Mouse (Mus musculus): ENCODE data around the gene Muc15. TPM values are rescaled to one million over a fixed set of nuclear protein-coding genes. Genes with fewer than 3 reads are reported as not detected.
A peak's percentile ranks its signal among the peaks of the same experiment; 100 is the strongest.

The Muc15 gene
- under 1 TPM in 3 of 4 experiments, not detected in 1; 0.19 to 0.39 (median 0.32) TPM for total RNA-seq (2022)

DNA sequence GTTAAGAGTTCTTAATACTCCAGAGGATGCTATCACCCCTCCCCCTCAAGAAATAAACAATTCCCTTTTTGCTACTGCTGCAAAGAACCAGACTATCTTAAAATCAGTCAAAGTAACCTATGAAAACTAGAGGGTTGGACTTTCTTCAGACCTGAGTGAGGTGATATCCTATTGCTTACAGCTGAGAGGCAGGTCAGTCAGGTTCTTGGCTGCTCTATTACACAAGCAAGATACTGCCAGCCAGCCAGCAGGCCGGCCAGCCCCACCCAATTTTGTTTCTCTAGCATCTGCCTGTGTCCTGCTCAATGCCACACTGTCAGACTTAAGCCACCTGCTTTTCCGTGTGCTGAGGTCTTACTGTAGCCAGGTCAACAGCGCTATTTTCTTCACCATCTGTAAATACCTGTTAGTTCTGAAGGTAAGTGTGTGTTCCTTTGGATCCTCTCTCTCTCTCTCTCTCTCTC, at the start of gene Muc15:
Gene Muc15 (plus strand): TSS at position 51 of the 464 bp plus-strand sequence.
- DNase-seq (ENCODE audit: low spot score in 2 of 2) = no peak

DNA sequence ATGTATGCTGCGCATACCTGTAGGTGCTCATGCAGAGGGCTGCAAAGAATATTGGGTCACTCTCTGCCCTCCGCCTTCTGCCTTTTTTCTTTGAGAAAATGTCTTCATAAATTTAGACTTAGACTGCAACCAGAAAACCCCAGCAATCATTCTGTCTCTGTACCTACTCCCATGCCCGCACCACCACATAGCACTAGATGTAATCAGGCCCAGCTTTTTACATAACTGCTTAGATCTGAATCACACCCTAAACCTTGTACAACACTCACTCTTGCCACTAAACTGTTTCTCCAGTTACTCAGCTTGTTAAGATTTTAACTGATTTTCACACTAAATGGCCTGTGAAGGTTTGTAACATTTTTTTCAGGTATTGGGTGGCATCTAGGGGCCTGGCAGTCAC, 11.7 kb upstream of the Muc15 start:
- no peak for DNase-seq (ENCODE audit: low spot score in 2 of 2)

DNA sequence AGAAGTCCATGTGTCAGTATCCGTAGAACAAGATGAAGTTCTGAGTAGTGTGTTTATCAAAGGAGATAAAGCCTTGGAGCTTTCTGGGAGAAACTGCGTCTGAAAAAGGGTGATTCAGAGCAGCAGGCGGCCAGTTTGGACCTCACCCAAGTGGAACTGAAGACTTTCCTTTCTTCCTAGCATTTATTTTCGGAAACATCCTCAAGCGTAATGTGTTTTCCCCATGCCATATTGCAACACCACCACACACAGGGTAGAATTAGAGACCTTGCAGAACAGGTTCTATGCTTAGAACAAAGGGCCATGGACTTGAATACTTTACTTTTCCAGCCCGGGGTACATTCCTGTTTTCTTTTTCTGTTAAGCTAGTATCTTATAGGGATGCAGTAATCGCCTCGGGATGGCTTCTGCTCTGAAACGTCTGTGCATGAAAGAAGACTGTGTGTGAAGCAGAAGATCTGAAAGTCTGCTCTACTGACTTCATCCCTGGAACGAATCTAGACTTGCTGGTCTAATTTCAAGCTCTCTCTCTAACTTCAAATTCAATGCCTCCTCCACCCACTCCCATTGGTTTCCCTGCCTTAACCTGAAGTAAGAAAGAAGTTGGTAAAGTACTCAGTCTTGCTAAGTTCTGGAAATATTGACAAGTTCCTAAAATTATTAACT, 11.0 kb upstream of the Muc15 start:
- peak; percentile 31 to 64 for DNase-seq (ENCODE audit: low spot score in 2 of 2)

DNA sequence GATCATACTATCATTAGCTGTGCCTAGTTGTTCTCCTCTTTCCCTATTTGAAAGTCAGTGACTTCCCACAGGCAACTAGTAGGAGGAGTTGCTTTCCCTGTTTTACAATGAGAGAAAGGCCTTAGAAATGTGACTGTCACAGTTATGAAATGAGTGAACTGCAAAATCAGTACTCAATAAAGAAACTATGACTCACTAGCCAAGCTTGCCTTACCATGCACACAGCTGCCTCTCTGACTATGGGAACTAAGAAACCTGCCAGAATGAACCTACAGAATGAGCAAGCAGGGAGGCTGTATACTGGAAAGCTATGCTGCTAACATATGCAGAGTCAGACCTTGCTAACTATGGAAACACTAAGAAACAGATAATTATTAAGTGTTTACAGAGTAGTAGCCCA, 2.1 kb upstream of the Muc15 start:
- peak in 1 of 2 experiments; percentile 57 for DNase-seq (ENCODE audit: low spot score in 2 of 2)

DNA sequence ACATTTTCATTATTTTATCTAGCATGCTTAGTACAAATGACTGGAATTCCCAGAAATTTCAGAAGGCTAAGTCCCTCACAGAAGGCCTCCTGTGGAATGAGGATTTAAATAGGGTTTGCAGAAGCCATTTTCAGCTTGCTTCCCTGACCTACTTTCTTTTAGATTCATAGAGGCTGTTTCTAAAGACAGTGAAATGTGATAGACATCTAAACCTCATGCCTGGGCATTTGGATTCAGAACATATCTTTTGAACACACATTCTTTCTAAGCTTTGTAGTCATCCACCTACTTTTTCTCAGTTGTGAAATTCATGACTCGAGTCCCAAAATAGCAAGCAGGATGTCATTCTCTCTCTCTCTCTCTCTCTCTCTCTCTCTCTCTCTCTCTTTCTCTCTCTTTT, 1.1 kb downstream of the Muc15 start:
- DNase-seq (ENCODE audit: low spot score in 2 of 2) = no peak

DNA sequence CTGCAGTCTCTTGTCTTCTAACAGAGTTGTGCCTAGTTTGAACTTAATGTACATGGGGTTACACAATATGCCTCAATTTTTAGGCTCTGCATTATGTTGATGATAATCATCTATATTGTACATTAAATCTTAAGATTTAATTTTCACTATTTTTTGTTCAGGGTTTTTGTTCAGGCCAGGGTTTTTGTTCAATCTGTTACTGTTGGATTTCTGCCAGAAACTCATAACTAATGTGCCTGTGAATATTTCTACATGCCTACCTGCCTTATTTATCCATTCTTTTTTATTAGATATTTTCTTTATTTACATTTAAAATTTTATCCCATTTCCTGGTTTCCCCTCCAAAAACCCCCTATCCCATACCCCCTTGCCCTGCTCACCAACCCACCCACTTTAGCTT, 5.0 kb downstream of the Muc15 start:
- DNase-seq (ENCODE audit: low spot score in 2 of 2) = no peak

DNA sequence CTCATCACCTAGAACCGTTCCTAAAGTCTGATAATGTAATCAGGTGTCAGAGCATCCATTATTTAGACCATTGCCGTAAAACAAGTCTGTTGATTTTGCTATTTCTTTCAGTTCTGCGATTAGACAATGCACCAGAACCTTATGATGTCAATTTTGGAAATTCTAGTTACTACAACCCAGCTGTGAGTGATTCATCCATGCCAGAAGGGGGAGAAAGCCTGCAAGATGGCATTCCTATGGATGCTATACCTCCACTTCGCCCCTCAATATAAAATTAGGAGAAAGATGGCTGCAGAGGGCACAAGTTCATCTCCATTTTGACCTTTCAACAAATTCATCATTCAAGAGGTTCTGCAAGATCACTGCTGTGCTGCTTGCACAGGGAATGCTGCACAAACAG, 16.1 kb downstream of the Muc15 start:
- DNase-seq (ENCODE audit: low spot score in 2 of 2) = no peak

DNA sequence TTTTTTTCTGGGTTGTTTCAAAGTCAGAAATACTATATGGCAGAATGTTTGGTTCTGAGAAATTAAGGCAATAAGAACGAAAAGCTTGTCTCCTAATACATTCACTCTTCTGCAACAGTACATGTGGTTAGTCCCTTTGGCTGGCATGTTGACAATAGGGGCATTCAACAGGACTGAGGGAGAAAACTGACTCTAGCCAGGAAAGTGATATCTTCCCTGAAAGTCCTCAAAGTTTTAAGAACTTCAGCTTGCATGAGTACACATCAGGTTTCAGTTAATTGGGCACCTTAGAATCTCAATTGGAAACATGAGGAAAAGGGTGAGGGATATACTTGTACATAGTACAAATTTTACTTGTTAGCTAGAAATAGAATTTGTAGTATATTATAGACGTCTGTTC, 16.8 kb downstream of the Muc15 start:
- no peak for DNase-seq (ENCODE audit: low spot score in 2 of 2)

DNA sequence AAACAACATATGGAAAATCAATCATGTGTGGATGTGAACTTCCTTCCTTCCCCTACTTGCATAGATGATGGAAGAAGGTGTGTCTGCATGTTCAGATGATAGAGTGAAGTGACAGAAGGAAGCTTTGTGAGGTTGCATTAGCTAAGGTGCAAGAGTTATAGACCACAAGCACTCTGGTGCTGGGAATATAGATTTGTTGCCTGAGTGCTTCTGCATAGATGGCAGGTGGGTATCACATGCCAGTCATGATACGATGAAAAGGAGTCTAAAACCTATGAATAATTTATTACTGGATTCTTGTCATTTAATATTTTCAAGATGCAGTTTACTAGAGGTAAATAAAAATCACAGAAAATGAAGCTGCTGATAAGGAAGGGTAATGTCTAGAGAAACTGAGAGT, 18.6 kb downstream of the Muc15 start:
- no peak for DNase-seq (ENCODE audit: low spot score in 2 of 2)

DNA sequence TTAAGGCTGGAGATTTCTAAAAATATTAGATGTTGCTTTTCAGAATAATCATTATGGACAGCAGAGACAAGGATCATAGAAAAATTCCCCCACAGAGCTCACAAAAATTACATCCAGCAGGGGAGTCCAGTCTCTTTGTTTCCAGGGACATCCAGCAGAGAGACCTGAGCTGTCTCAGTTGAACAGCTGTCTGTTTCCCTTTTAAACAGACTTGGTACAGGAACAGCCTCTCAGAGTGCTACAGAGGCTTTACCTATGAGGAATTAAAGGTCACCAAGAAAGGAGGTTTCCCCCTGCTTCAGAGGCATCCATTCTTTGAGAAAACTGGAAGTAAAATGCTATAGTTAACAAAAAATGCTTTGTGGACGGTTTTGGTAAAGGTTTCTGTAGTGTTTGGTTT, 19.4 kb downstream of the Muc15 start:
- DNase-seq (ENCODE audit: low spot score in 2 of 2) = no peak

DNA sequence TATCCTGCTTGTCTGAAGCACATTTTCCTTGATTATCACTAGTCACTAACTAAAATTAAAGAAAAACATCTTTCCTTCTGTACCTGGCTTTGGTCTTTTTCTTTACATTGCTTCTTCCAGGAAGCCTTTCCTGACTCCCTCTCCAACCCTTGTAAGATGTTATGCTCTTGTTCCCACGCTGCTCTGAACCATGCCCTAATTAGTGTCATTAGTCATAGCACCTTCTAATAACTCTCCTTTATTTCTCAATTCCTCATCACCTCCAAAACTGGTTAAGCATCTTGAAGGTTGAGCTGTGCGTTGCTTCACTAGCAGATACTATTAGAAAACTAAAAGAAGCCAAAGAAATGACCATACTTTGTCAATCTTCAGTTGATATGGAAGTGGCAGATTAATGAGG, 36.4 kb downstream of the Muc15 start:
- DNase-seq (ENCODE audit: low spot score in 2 of 2) = no peak

DNA sequence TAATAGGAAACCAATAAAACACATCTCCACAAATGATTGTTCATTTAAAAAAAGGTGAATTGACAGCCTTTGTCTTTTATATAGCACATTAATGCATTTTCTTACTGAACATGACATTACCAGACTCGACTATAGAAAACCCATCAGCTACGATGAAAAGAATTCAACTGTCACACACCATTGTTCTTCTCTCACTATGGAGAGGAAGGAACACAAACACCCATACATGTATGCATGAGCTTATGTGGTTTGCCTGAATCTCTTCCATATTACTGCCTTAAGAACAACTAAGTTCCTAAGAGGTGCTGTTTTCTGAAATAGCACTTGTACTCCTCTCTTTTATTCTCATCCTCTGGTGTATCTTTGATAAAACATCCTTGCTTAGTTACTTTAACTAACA, 38.3 kb downstream of the Muc15 start:
- DNase-seq (ENCODE audit: low spot score in 2 of 2) = no peak

DNA sequence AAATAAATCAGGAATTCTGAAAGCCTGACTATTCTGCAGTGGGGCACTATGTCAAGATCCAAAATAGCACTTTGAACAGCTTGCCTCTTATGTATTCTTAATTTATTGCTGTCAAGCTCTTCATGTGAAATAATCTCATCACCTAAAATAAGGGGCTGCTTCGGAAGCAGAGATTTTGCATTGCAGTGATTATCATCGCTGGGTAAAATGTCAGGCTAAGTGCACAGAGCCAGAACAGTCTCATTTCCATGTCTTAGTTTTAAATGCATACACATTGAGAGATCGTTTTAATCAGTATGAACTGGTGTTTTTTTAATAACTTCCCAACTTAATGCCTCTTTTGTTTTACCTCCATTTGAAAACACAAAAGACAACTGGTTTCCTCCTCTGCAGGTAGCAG, 66.3 kb downstream of the Muc15 start:
- DNase-seq (ENCODE audit: low spot score in 2 of 2) = no peak

Other genes with a start within 250 kb of the Muc15 start
- gene Slc5a12, start 124.0 kb upstream of the Muc15 start, total RNA-seq (2022) = not detected
- 100 to 1,000 TPM in 2 of 4 experiments, 10 to 100 TPM in 2; 87.5 to 103 (median 95.5) TPM for gene Ano3, start 229.6 kb downstream of the Muc15 start, total RNA-seq (2022)